Mouse (Mus musculus) midbrain, embryonic 11.5 days (tissue): ENCODE measurements around the gene Gm7534. TPM values are rescaled to one million over a fixed set of nuclear protein-coding genes. Genes with fewer than 3 reads are reported as not detected.
"Not testable (repeated sequence)": the region's sequence is repeated elsewhere in the genome, so short reads cannot be mapped to it uniquely, and the experiment has no call there.

Experiments used
- ATAC-seq: fragments of 200-750 bp; cut with Nextera tagmentation; 2 replicates; pipeline ENCODE4 v1.8.0; 2017; ENCODE audit warnings: moderate TSS enrichment, moderate library complexity; ENCODE audit not compliant: low FRiP score
- DNase-seq: peaks from one replicate; pipeline ENCODE4 v3.0.0; 2015; ENCODE audit warnings: low spot score; ENCODE audit errors: missing footprints
- H3K27ac ChIP-seq: fragments of 300-500 bp; sonication (generic); 2 replicates; pipeline ENCODE4 v1.5.1; 2014; ENCODE audit warnings: low read depth, low read length
- H3K27me3 ChIP-seq: fragments of 300-500 bp; sonication (generic); 2 replicates; pipeline ENCODE4 v1.6.1; 2014; ENCODE audit warnings: mild to moderate bottlenecking, low read length, moderate library complexity, mixed read lengths; ENCODE audit not compliant: control insufficient read depth, insufficient read depth
- H3K36me3 ChIP-seq: fragments of 300-500 bp; sonication (generic); 2 replicates; pipeline ENCODE4 v1.6.1; 2014; ENCODE audit warnings: mild to moderate bottlenecking, low read length, moderate library complexity, mixed read lengths; ENCODE audit not compliant: control insufficient read depth, insufficient read depth
- H3K4me1 ChIP-seq: fragments of 300-500 bp; sonication (generic); 2 replicates; pipeline ENCODE4 v1.6.1; 2014; ENCODE audit warnings: low read length; ENCODE audit not compliant: control insufficient read depth, insufficient read depth
- H3K4me2 ChIP-seq: fragments of 300-500 bp; sonication (generic); 2 replicates; pipeline ENCODE4 v1.6.1; 2014; ENCODE audit warnings: mild to moderate bottlenecking, moderate library complexity
- H3K4me3 ChIP-seq: fragments of 300-500 bp; sonication (generic); 2 replicates; pipeline ENCODE4 v1.5.1; 2014; ENCODE audit warnings: low read depth, low read length
- H3K9ac ChIP-seq: fragments of 300-500 bp; sonication (generic); 2 replicates; pipeline ENCODE4 v1.6.1; 2014; ENCODE audit warnings: low read length
- H3K9me3 ChIP-seq: fragments of 300-500 bp; sonication (generic); 2 replicates; pipeline ENCODE4 v1.6.1; 2016; ENCODE audit warnings: low read length; ENCODE audit not compliant: control insufficient read depth
- WGBS: fragments of 180-500 bp; shearing (Covaris S2); extraction: QIAGEN DNeasy Blood & Tissue Kit; methylation state at CpG from one replicate; pipeline ENCODE4 v1.1.7; 2014; 5-methylcytosine and 5-hydroxymethylcytosine counted together
- polyA plus RNA-seq: library from polyadenylated mRNA; unstranded; fragments of >200 nt; fragmentation: Nextera tagmentation; extraction: Ambion mirVana; gene quantifications from 2 replicates; pipeline ENCODE4 v1.2.1, GENCODE M21; 2014

Gm7534 gene
- polyA plus RNA-seq, 1 experiment from 2014 or later: not detected

- Histone ChIP-seq H3K27me3 (no peaks in the 10 kb centered on the region), H3K27ac (no peak overlapping the region), H3K36me3 (peaks cover 11% of the 10 kb centered on the region), H3K9me3 (no peaks in the 10 kb centered on the region), H3K4me1 (no peaks in the 10 kb centered on the region), H3K4me2 (no peak overlapping the region), H3K9ac (no peak overlapping the region), H3K4me3 (no peak overlapping the region)
- WGBS: 91% methylated on average over 10 of the region's 10 CpGs
- no peak for ATAC-seq
- DNase-seq: peak; percentile 2
These were observed 46.8 kb downstream of the Gm7534 start for GRCm38 (mm10) chr4:134155961-134156465.

DNA sequence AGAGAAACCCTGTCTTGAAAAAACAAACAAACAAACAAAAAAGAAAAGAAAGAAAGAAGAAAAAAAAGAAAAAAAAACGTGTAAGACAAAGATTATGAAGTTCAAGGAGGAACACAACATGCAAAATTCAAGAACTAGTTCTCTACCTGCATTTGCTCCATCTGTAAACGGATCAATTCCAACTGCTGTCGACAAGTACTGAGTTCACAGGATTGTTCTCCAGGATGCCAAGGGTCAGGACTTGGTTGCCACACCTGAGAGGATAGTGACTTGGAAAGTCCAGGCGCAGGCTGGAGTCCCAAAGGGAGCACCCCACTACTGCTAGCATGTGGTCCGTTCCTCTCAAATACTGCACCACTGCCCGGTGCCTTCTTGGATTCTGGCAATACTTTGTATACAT is 47.3 kb downstream of the Gm7534 start:
- no peaks in the 10 kb centered on the region for H3K27me3 ChIP-seq
- H3K27ac ChIP-seq: no peak overlapping the region
- no peaks in the 10 kb centered on the region for H3K4me1 ChIP-seq
- DNase-seq (peak; percentile 47), ATAC-seq (no peak)
- H3K4me3 ChIP-seq: no peak overlapping the region
- peaks cover 13% of the 10 kb centered on the region for H3K36me3 ChIP-seq
- WGBS: 88% methylated on average over 6 of the region's 6 CpGs
- no peak overlapping the region for H3K4me2 ChIP-seq
- no peaks in the 10 kb centered on the region for H3K9me3 ChIP-seq
- H3K9ac ChIP-seq: no peak overlapping the region

- H3K4me3 ChIP-seq: no peak overlapping the region
- H3K9ac ChIP-seq: no peak overlapping the region
- H3K4me2 ChIP-seq: no peak overlapping the region
- peak; percentile 2 for DNase-seq
- WGBS: 99% methylated on average over 3 of the region's 3 CpGs
- no peak overlapping the region for H3K27ac ChIP-seq
- no peaks in the 10 kb centered on the region for H3K4me1 ChIP-seq
- no peaks in the 10 kb centered on the region for H3K27me3 ChIP-seq
- no peak for ATAC-seq
- peaks cover 13% of the 10 kb centered on the region for H3K36me3 ChIP-seq
- no peaks in the 10 kb centered on the region for H3K9me3 ChIP-seq
These were observed 48.5 kb downstream of the Gm7534 start for GRCm38 (mm10) chr4:134154354-134154753.

GRCm38 (mm10) chr4:134153656-134154055 is 49.1 kb downstream of the Gm7534 start:
- ATAC-seq (no peak), DNase-seq (peak; percentile 37)
- H3K27ac ChIP-seq: no peak overlapping the region
- H3K27me3 ChIP-seq: no peaks in the 10 kb centered on the region
- no peaks in the 10 kb centered on the region for H3K9me3 ChIP-seq
- H3K4me1 ChIP-seq: no peaks in the 10 kb centered on the region
- 92% methylated on average over 3 of the region's 3 CpGs for WGBS
- no peak overlapping the region for H3K4me3 ChIP-seq
- H3K9ac ChIP-seq: no peak overlapping the region
- peaks cover 13% of the 10 kb centered on the region for H3K36me3 ChIP-seq
- H3K4me2 ChIP-seq: no peak overlapping the region

- Histone ChIP-seq H3K27me3 (no peaks in the 10 kb centered on the region), H3K4me1 (no peaks in the 10 kb centered on the region), H3K4me2 (no peak overlapping the region), H3K4me3 (no peak overlapping the region), H3K36me3 (peaks cover 19% of the 10 kb centered on the region), H3K27ac (no peak overlapping the region), H3K9me3 (no peaks in the 10 kb centered on the region), H3K9ac (no peak overlapping the region)
- ATAC-seq (no peak), DNase-seq (peak; percentile 59)
- WGBS: 91% methylated on average over 3 of the region's 3 CpGs
These were observed 50.7 kb downstream of the Gm7534 start for GRCm38 (mm10) chr4:134152112-134152511.

DNA sequence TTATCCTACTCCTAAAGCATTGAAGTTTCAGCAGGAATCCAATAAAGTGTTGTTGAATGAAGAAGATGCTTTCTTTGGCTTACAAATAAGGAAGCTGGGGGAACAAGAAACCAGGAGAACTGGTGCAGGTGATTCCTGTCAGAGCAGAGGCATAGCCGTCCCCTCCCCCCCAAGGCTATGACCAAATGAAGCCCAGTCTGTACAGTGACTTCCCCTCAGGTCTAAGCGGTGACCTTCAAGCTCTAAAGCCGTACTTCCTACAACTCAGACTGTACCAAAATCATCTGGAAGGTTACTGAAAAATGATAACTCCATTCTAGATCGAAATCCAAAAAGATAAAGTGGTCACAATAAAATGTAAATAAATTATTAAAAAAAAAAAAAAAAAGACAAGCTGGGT is 53.4 kb downstream of the Gm7534 start:
- WGBS: 95% methylated on average over 4 of the region's 4 CpGs
- peaks cover 19% of the 10 kb centered on the region for H3K36me3 ChIP-seq
- no peak overlapping the region for H3K27ac ChIP-seq
- H3K4me1 ChIP-seq: no peaks in the 10 kb centered on the region
- no peaks in the 10 kb centered on the region for H3K27me3 ChIP-seq
- no peak overlapping the region for H3K4me3 ChIP-seq
- DNase-seq: peak; percentile 73
- no peak overlapping the region for H3K9ac ChIP-seq
- H3K9me3 ChIP-seq: no peaks in the 10 kb centered on the region
- H3K4me2 ChIP-seq: no peak overlapping the region
- ATAC-seq: no peak

DNA sequence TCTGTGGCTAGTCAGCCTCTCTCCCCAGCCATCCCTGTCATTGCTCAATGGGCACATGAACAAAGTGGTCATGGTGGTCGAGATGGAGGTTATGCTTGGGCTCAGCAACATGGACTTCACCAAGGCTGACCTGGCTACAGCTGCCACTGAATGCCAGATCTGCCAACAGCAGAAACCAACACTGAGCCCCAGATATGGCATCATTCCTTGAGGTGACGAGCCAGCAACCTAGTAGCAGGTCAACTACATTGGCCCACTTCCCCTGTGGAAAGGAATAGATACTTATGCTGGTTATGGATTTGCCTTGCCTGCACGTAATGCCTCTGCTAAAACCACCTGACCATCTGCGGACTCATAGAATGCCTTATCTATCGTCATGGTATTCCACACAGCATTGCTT is 58.5 kb downstream of the Gm7534 start:
- 94% methylated on average over 5 of the region's 5 CpGs for WGBS
- not testable (repeated sequence) for H3K4me3 ChIP-seq, H3K4me2 ChIP-seq, H3K9me3 ChIP-seq, H3K4me1 ChIP-seq, H3K27me3 ChIP-seq, H3K9ac ChIP-seq, H3K36me3 ChIP-seq, ATAC-seq, H3K27ac ChIP-seq
- DNase-seq: peak; percentile 17

Other genes starting within 250 kb of the Gm7534 start
- gene Hmgn2, start 234.4 kb downstream of the Gm7534 start, polyA plus RNA-seq: 4,130 and 4,246 TPM in 2 replicates
- 38.9 and 42.4 TPM in 2 replicates for gene Dhdds, start 202.1 kb downstream of the Gm7534 start, polyA plus RNA-seq
- 4.7 and 5.6 TPM in 2 replicates for gene Lin28a, start 184.2 kb downstream of the Gm7534 start, polyA plus RNA-seq
- gene Zfp683, start 149.2 kb downstream of the Gm7534 start, polyA plus RNA-seq: not detected in 2 replicates
- 0.89 and 0.98 TPM in 2 replicates for gene Crybg2, start 142.2 kb downstream of the Gm7534 start, polyA plus RNA-seq
- 4.3 and 4.7 TPM in 2 replicates for gene Cd52, start 107.9 kb downstream of the Gm7534 start, polyA plus RNA-seq
- 3.0 and 4.7 TPM in 2 replicates for gene Ubxn11, start 100.4 kb downstream of the Gm7534 start, polyA plus RNA-seq
- gene Sh3bgrl3, start 74.2 kb downstream of the Gm7534 start, polyA plus RNA-seq: 308 and 312 TPM in 2 replicates
- 26.6 and 27.1 TPM in 2 replicates for gene Cep85, start 15.9 kb downstream of the Gm7534 start, polyA plus RNA-seq
- not detected in 2 replicates for gene Catsper4, start 24.4 kb upstream of the Gm7534 start, polyA plus RNA-seq
- 0.05 TPM in 1 of 2 replicates, not detected in the other for gene Cnksr1, start 35.4 kb upstream of the Gm7534 start, polyA plus RNA-seq
- 0.37 TPM in 1 of 2 replicates, not detected in the other for gene E130218I03Rik, start 40.7 kb upstream of the Gm7534 start, polyA plus RNA-seq
- 16.8 and 17.0 TPM in 2 replicates for gene Zfp593, start 42.6 kb upstream of the Gm7534 start, polyA plus RNA-seq
- gene Gm30191, start 43.9 kb upstream of the Gm7534 start, polyA plus RNA-seq: 0.22 TPM in 1 of 2 replicates, not detected in the other
- 4.2 and 5.1 TPM in 2 replicates for gene Grrp1, start 51.1 kb upstream of the Gm7534 start, polyA plus RNA-seq
- gene Pdik1l, start 84.9 kb upstream of the Gm7534 start, polyA plus RNA-seq: 24.5 and 28.8 TPM in 2 replicates
- 0.11 TPM in 1 of 2 replicates, not detected in the other for gene Trim63, start 112.1 kb upstream of the Gm7534 start, polyA plus RNA-seq
- not detected in 2 replicates for gene Slc30a2, start 140.2 kb upstream of the Gm7534 start, polyA plus RNA-seq
- 0.06 and 0.11 TPM in 2 replicates for gene Extl1, start 180.8 kb upstream of the Gm7534 start, polyA plus RNA-seq
- gene Pafah2, start 193.3 kb upstream of the Gm7534 start, polyA plus RNA-seq: 8.8 and 10.0 TPM in 2 replicates